Comparison of ENCODE assay signal across 7 mouse cellular contexts in the genomic region with DNA sequence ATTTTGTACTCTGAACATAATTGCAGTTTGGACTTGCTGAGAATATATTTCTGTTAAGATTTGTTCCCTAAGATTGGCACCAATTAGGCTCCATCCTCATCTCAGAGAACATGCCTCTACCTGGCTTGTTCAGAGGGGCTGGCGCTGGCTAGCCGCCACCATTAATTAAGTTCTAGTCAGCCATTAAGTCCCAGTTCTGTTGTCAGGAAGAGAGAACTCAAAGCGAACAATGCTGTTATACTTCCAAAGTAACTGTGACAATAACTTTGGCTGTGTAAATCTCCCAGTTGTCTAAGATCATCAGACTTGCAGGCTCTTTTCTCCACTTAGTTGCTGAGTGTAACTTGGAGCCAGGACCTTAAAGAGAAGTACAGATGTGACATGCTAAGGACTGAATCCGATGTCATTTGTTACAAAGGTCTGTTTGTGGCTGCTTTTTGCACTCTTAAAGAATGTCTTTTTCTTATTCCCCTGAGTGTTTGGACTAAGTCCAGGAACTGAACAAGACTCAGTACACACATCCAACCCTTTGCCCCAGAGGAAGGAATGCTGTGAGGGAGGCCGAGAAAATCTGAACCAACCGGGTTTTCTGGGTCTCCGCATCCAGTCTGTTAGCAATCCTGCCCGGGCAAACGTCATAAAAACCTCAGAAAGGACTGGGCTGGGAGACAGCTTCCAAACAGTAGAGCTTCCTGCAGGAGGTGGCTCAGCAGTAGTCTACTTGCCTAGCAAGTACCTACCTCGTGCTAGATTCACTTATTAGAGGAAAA. TPM values are rescaled to one million over a fixed set of nuclear protein-coding genes. Genes with fewer than 3 reads are reported as not detected.
DNase-seq lines count a peak whose midpoint lies in the region; ATAC-seq and TF ChIP-seq lines count a peak whose summit lies in the region.

No protein-coding gene starts in this region.

- peak overlapping the region; percentile 62 for H3K9ac ChIP-seq in heart, embryonic 16.5 days (ENCODE audit: low read length)
- no peak overlapping the region for H3K9ac ChIP-seq in midbrain, postnatal 0 days (replicated peaks; ENCODE audit: low read length, poor library complexity, severe bottlenecking)

- peak overlapping the region; percentile 95 for H3K27ac ChIP-seq in heart, embryonic 16.5 days (ENCODE audit: low read length)
- 0 out of 2 replicates have a peak overlapping the region, but pooled peaks have one; percentile 44 for H3K27ac ChIP-seq in midbrain, postnatal 0 days (ENCODE audit: low read depth, low read length)

- H3K4me1 ChIP-seq in heart, embryonic 16.5 days (ENCODE audit: control insufficient read depth, insufficient read depth, low read length), result peaks cover 31% of the 10 kb centered on the region
- H3K4me1 ChIP-seq in midbrain, postnatal 0 days (ENCODE audit: insufficient read depth, low read length), result no peaks in the 10 kb centered on the region

- no peak for TF ChIP-seq CTCF in midbrain, postnatal 0 days (IDR thresholded peaks at IDR 0.05)

- H3K9me3 ChIP-seq in heart, embryonic 16.5 days (replicated peaks; ENCODE audit: control insufficient read depth, low read length), result no peaks in the 10 kb centered on the region
- H3K9me3 ChIP-seq in midbrain, postnatal 0 days (ENCODE audit: low read length), result no peaks in the 10 kb centered on the region

- peak overlapping the region; percentile 11; the same call in 1 of the 2 replicates for H3K4me3 ChIP-seq in heart, embryonic 16.5 days (ENCODE audit: low read length)
- no peak overlapping the region for H3K4me3 ChIP-seq in midbrain, postnatal 0 days (ENCODE audit: low read depth, low read length)

- H3K4me2 ChIP-seq in heart, embryonic 16.5 days (ENCODE audit: low read depth, low read length), result peak overlapping the region; percentile 36; the same call in 1 of the 2 replicates
- no peak overlapping the region for H3K4me2 ChIP-seq in midbrain, postnatal 0 days (ENCODE audit: low read depth, low read length, poor library complexity, severe bottlenecking)

- DNase-seq in NIH3T3 (ENCODE audit: low read depth), result peak; percentile 94
- peak; percentile 63 for DNase-seq in embryo, embryonic 9.5 days (ENCODE audit: extremely low spot score)
- peak; percentile 66 to 81 for DNase-seq in kidney, postnatal 4 days
- DNase-seq in midbrain, postnatal 0 days (ENCODE audit: low spot score), result no peak
- no peak for DNase-seq in adrenal gland, adult 8-10 months
- no peak for DNase-seq in adrenal gland, postnatal 25 days

- H3K36me3 ChIP-seq in heart, embryonic 16.5 days (ENCODE audit: control insufficient read depth, insufficient read depth), result no peaks in the 10 kb centered on the region
- no peaks in the 10 kb centered on the region for H3K36me3 ChIP-seq in midbrain, postnatal 0 days (ENCODE audit: insufficient read depth, low read length)

- WGBS in heart, embryonic 16.5 days, result 32% methylated on average over 10 of the region's 10 CpGs
- 18% methylated on average over 10 of the region's 10 CpGs for WGBS in midbrain, postnatal 0 days

- ATAC-seq in heart, embryonic 16.5 days (replicated peaks; ENCODE audit: extremely low read depth, insufficient read depth, low FRiP score), result no peak; the same call in 1 of the 2 replicates
- ATAC-seq in midbrain, postnatal 0 days (ENCODE audit: low FRiP score), result no peak

- no peaks in the 10 kb centered on the region for H3K27me3 ChIP-seq in heart, embryonic 16.5 days (ENCODE audit: control insufficient read depth, insufficient read depth, low read length)
- no peaks in the 10 kb centered on the region for H3K27me3 ChIP-seq in midbrain, postnatal 0 days (ENCODE audit: insufficient read depth, low read length)

RNA-seq across cellular contexts. Expression of a gene that starts 6.3 kb away (rescaled TPM):
- polyA plus RNA-seq in heart, embryonic 16.5 days (2015; fragmentation: Nextera tagmentation; extraction: Ambion mirVana), result 135 and 139 TPM in 2 replicates
- total RNA-seq in midbrain, postnatal 0 days (2014; rRNA removed), result 253 and 265 TPM in 2 replicates
- 146 and 175 TPM in 2 replicates for polyA plus RNA-seq in midbrain, postnatal 0 days (2015; fragmentation: Nextera tagmentation; extraction: Ambion mirVana)
- total RNA-seq in adrenal gland, adult 8-10 months (2022), result 100 to 1,000 TPM; 331 to 473 (median 439) TPM
- total RNA-seq in adrenal gland, postnatal 25 days (2021), result 423 and 491 TPM in 2 replicates

RNA-seq across cellular contexts. Expression of a gene that starts 13.3 kb away (rescaled TPM):
- polyA plus RNA-seq in heart, embryonic 16.5 days (2015; fragmentation: Nextera tagmentation; extraction: Ambion mirVana), result 5.8 and 11.1 TPM in 2 replicates
- 0.80 and 1.0 TPM in 2 replicates for total RNA-seq in midbrain, postnatal 0 days (2014; rRNA removed)
- polyA plus RNA-seq in midbrain, postnatal 0 days (2015; fragmentation: Nextera tagmentation; extraction: Ambion mirVana), result 1.9 TPM in 2 replicates
- total RNA-seq in adrenal gland, adult 8-10 months (2022), result 1 to 10 TPM; 1.9 to 4.4 (median 2.8) TPM
- total RNA-seq in adrenal gland, postnatal 25 days (2021), result 2.9 and 3.1 TPM in 2 replicates

RNA-seq across cellular contexts. Expression of a gene that starts 22.9 kb away (rescaled TPM):
- polyA plus RNA-seq in heart, embryonic 16.5 days (2015; fragmentation: Nextera tagmentation; extraction: Ambion mirVana), result 281 and 288 TPM in 2 replicates
- 89.3 and 104 TPM in 2 replicates for total RNA-seq in midbrain, postnatal 0 days (2014; rRNA removed)
- 103 and 107 TPM in 2 replicates for polyA plus RNA-seq in midbrain, postnatal 0 days (2015; fragmentation: Nextera tagmentation; extraction: Ambion mirVana)
- total RNA-seq in adrenal gland, adult 8-10 months (2022), result 100 to 1,000 TPM; 402 to 476 (median 431) TPM
- 445 and 492 TPM in 2 replicates for total RNA-seq in adrenal gland, postnatal 25 days (2021)

RNA-seq across cellular contexts. Expression of a gene that starts 31.6 kb away (rescaled TPM):
- polyA plus RNA-seq in heart, embryonic 16.5 days (2015; fragmentation: Nextera tagmentation; extraction: Ambion mirVana), result 12.3 and 17.4 TPM in 2 replicates
- 3.4 and 3.5 TPM in 2 replicates for total RNA-seq in midbrain, postnatal 0 days (2014; rRNA removed)
- 4.8 and 5.1 TPM in 2 replicates for polyA plus RNA-seq in midbrain, postnatal 0 days (2015; fragmentation: Nextera tagmentation; extraction: Ambion mirVana)
- total RNA-seq in adrenal gland, adult 8-10 months (2022), result 10 to 100 TPM in 2 of 4 experiments, 1 to 10 TPM in 2; 6.6 to 34.6 (median 18.8) TPM
- 14.4 and 17.6 TPM in 2 replicates for total RNA-seq in adrenal gland, postnatal 25 days (2021)

RNA-seq across cellular contexts. Expression of a gene that starts 34.8 kb away (rescaled TPM):
- polyA plus RNA-seq in heart, embryonic 16.5 days (2015; fragmentation: Nextera tagmentation; extraction: Ambion mirVana), result 34.7 and 41.0 TPM in 2 replicates
- 18.3 and 19.7 TPM in 2 replicates for total RNA-seq in midbrain, postnatal 0 days (2014; rRNA removed)
- 58.5 and 65.3 TPM in 2 replicates for polyA plus RNA-seq in midbrain, postnatal 0 days (2015; fragmentation: Nextera tagmentation; extraction: Ambion mirVana)
- total RNA-seq in adrenal gland, adult 8-10 months (2022), result 10 to 100 TPM; 32.0 to 52.2 (median 39.6) TPM
- total RNA-seq in adrenal gland, postnatal 25 days (2021), result 36.8 and 42.6 TPM in 2 replicates

Comparison
In these comparisons a context has a peak if more than half of its experiments do, and no peak if none do; other contexts are left out.
1. DNase-seq: peak in NIH3T3 (single experiment), embryo, embryonic 9.5 days (single experiment) and kidney, postnatal 4 days (2 of 2); none in midbrain, postnatal 0 days (single experiment), adrenal gland, adult 8-10 months (single experiment) and adrenal gland, postnatal 25 days (single experiment).